Mouse (Mus musculus): ENCODE results near the gene Adamtsl3. TPM values are rescaled to one million over a fixed set of nuclear protein-coding genes. Genes with fewer than 3 reads are reported as not detected.
"Not testable (repeated sequence)": the region's sequence is repeated elsewhere in the genome, so short reads cannot be mapped to it uniquely, and the experiment has no call there.

Adamtsl3 gene
- polyA plus RNA-seq, 1 experiment, result 1.1 TPM

DNA sequence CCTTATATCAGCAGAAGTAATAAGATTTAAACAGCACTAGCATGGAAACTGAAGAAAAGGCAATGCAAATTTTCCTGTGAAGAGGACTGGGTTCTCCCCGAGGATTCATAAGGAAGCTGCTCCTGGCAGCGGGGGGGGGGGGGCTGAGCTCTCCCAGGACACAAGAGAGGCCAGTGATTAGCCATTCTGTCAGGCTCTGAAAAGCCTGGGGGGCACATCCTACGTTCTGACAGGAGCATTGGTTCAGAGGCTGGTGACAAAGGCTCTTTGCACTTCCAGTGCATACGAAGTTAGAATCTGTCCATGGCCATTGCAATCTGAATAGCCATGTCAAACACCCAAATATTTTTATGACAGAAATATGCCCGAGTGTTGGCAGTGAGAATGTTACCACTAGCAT lies 61.4 kb downstream of the Adamtsl3 start:
- H3K27ac ChIP-seq (ENCODE audit: insufficient read depth, low read length), result no peak overlapping the region
- TF ChIP-seq CTCF (IDR thresholded peaks at IDR 0.05; ENCODE audit: extremely low read depth, insufficient read depth, low read length) (no peak), POLR2A (IDR thresholded peaks at IDR 0.05; ENCODE audit: extremely low read depth, insufficient read depth, low read length) (no peak)
- H3K4me1 ChIP-seq (ENCODE audit: control insufficient read depth, insufficient read depth, low read length), result no peaks in the 10 kb centered on the region
- H3K4me3 ChIP-seq (ENCODE audit: insufficient read depth, low read length), result no peak overlapping the region

DNA sequence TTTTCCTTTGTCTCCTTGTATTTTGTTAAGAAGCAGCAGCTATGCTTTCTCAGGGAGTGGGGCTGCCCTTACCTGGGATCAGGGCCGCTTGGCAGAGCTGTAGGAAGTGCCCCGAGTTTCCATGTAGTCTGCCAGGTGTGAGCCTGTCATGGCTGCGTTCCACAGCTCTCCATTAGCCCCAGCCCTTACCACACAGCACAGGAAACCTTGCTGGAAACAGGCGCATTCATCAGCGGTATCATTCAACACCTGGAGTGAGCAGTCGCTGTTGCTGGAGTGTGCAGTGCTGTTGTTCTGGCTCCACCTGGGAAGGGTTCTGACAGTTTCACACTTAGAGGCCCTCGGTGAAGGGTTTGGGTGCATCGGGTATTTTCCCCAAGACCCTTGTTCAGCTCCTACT lies 62.1 kb downstream of the Adamtsl3 start:
- TF ChIP-seq CTCF (IDR thresholded peaks at IDR 0.05; ENCODE audit: extremely low read depth, insufficient read depth, low read length) (no peak), POLR2A (IDR thresholded peaks at IDR 0.05; ENCODE audit: extremely low read depth, insufficient read depth, low read length) (no peak)
- Histone ChIP-seq H3K27ac (ENCODE audit: insufficient read depth, low read length) (no peak overlapping the region), H3K4me3 (ENCODE audit: insufficient read depth, low read length) (no peak overlapping the region), H3K4me1 (ENCODE audit: control insufficient read depth, insufficient read depth, low read length) (no peaks in the 10 kb centered on the region)

DNA sequence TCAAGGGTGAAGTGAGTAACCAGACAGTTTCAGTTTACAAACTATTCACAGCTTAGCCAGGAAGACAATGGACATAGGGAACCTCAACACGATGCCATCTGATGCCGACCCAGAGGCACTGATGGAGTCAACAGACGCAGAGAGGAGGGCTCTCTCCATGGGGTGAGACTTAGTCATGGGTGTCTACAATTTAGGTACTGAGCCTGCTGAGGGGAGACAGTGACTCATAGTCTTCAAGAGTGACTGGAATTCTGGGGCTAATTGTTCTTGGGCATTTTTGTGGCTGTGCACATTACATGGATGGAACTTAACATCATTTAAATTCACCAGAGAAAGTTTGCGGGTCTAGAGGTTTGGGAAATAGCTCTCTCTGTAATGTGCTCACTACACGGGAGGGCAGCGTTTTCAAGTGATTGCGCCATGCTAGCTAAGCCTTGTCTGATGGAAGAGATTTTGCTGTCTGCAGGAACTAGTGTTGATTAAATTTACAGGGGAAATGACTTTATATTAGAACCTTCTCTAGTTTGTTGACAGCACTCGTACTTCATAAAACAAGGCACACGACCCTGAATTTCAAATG lies 70.1 kb downstream of the Adamtsl3 start:
- TF ChIP-seq CTCF (IDR thresholded peaks at IDR 0.05; ENCODE audit: extremely low read depth, insufficient read depth, low read length) (no peak), POLR2A (IDR thresholded peaks at IDR 0.05; ENCODE audit: extremely low read depth, insufficient read depth, low read length) (no peak)
- no peak overlapping the region for H3K27ac ChIP-seq (ENCODE audit: insufficient read depth, low read length)
- H3K4me1 ChIP-seq (ENCODE audit: control insufficient read depth, insufficient read depth, low read length), result no peaks in the 10 kb centered on the region
- H3K4me3 ChIP-seq (ENCODE audit: insufficient read depth, low read length), result no peak overlapping the region

DNA sequence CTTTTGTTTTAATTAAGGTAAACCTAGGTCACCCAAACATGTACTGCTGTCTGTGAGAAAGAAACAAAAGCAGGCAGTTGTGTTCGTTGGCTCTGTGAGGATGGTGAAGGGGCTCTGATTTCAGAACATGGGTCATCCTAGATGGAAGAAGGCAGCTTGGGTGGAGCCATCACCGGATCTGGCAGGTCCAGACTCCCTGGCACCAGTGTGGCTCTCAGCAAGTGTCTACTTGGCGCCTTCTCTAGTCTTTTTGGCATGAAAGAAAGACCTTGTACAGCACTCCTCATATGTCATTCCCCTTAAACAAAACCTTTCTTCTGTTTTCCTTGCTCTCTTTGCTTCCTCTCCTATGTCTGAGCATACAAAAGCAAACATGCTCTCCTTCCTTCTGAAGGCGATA lies 75.5 kb downstream of the Adamtsl3 start:
- Histone ChIP-seq H3K4me3 (ENCODE audit: insufficient read depth, low read length) (no peak overlapping the region), H3K27ac (ENCODE audit: insufficient read depth, low read length) (no peak overlapping the region), H3K4me1 (ENCODE audit: control insufficient read depth, insufficient read depth, low read length) (no peaks in the 10 kb centered on the region)
- TF ChIP-seq CTCF (IDR thresholded peaks at IDR 0.05; ENCODE audit: extremely low read depth, insufficient read depth, low read length) (no peak), POLR2A (IDR thresholded peaks at IDR 0.05; ENCODE audit: extremely low read depth, insufficient read depth, low read length) (no peak)

DNA sequence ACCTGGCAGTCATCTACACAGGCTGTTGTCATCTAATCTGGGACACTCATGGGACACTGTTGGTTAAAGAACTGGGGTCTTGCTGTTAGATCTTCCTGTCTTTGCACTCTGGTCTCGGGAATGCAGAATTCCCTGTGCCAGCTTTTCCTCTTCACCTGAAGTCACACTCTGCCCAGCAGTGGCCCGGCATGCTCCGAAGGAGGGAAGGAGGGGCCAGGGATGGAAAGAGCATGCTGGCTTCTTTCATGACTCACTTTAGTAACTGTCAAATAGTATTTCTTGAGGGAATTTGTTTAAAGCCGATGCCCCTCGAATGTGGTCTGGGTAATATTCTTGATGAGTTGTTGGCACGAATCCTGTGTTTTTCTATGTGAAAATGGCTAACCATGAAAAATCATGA lies 81.2 kb downstream of the Adamtsl3 start:
- no peak for TF ChIP-seq CTCF (IDR thresholded peaks at IDR 0.05; ENCODE audit: extremely low read depth, insufficient read depth, low read length)
- Histone ChIP-seq H3K4me1 (ENCODE audit: control insufficient read depth, insufficient read depth, low read length) (no peaks in the 10 kb centered on the region), H3K4me3 (ENCODE audit: insufficient read depth, low read length) (no peak overlapping the region), H3K27ac (ENCODE audit: insufficient read depth, low read length) (no peak overlapping the region)

DNA sequence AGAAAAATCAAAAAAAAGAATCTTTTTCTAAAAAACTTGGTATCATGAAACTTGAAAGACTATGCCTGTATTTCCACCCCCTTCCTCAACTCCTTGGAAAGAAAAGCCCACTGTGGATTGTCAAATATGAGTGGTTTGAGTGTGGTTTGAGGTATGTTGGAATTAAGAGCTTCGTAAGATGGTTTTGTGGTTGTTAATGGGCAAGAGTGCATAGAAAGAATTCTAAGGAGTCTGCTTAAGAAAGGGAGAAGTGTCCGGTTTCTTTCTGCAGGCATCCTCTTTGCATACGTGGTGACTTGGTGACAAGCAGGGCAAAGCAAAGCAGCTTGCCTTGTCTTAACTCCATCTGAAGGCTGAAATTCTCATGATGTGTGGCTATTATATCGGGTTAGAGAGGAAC lies 81.6 kb downstream of the Adamtsl3 start:
- H3K4me3 ChIP-seq (ENCODE audit: insufficient read depth, low read length), result no peak overlapping the region
- TF ChIP-seq POLR2A (IDR thresholded peaks at IDR 0.05; ENCODE audit: extremely low read depth, insufficient read depth, low read length) (no peak), CTCF (IDR thresholded peaks at IDR 0.05; ENCODE audit: extremely low read depth, insufficient read depth, low read length) (no peak)
- H3K4me1 ChIP-seq (ENCODE audit: control insufficient read depth, insufficient read depth, low read length), result no peaks in the 10 kb centered on the region
- H3K27ac ChIP-seq (ENCODE audit: insufficient read depth, low read length), result no peak overlapping the region

DNA sequence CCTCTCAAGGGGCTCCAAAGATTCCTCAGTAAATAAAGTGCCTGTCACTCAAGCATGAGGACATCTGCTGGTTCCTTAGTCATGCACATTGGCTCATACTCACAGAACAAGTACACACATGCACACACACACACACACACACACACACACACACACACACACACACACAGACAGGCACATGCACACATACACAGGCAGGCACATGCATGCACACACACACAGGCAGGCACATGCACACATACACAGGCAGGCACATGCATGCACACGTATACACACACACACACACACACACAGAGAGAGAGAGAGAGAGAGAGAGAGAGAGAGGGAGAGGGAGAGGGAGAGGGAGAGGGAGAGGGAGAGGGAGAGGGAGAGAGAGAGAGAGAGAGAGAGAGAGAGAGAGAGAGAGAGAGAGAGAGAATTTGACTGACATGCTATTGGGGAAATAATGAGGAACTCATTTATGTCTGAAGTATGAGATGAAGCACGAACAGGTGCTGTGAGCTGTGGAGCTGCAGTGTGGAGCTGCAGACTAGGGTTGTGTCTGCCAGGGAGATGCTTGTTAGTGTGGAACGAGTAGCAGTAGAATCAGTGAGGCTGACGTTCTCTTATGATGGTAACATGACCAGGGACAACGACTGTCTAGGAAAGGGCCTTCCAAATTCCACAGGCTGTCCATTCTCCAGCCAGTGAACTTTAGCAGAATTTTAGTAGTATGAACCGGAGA lies 85.0 kb downstream of the Adamtsl3 start:
- not testable (repeated sequence) for H3K4me1 ChIP-seq (ENCODE audit: control insufficient read depth, insufficient read depth, low read length); H3K27ac ChIP-seq (ENCODE audit: insufficient read depth, low read length); H3K4me3 ChIP-seq (ENCODE audit: insufficient read depth, low read length)

DNA sequence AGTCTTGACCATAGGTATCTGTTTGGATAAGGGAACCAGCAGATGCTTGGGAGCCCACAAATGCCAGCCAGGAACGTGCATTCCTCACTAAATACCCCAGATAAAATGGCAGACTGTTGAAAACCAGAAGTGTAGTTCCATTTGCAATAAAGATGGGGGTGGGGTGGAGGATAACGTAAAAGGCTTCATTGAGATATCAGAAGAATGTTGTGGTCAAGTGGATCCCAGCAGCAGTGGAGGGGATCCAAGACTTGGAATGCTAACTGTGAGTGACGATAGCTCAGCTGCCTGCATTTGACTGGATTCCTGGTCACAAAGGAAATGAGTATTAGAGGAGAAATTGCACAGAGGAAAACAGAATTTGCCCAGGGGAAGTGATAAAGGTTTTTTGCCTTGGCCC lies 87.1 kb downstream of the Adamtsl3 start:
- H3K4me3 ChIP-seq (ENCODE audit: insufficient read depth, low read length), result no peak overlapping the region
- H3K27ac ChIP-seq (ENCODE audit: insufficient read depth, low read length), result no peak overlapping the region
- TF ChIP-seq POLR2A (IDR thresholded peaks at IDR 0.05; ENCODE audit: extremely low read depth, insufficient read depth, low read length) (no peak), CTCF (IDR thresholded peaks at IDR 0.05; ENCODE audit: extremely low read depth, insufficient read depth, low read length) (no peak)
- no peaks in the 10 kb centered on the region for H3K4me1 ChIP-seq (ENCODE audit: control insufficient read depth, insufficient read depth, low read length)

DNA sequence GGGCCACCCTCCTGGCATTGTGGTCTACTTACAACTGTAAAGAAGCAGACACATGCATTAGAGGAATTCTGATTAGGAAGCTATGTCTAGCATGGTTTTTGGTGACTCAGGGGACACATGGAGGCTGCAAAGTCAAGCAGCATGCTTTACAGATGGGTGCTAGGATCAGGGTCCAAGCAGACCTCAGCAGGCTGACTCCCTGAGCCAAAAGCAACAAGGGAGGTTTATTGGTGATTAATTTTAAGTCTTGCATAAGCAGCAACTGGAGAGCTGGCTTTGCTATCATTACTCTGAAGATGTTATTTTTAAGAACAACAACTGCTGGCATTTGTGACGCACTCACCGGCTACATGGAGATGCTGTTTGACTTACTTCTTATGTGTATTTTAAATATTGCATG lies 88.1 kb downstream of the Adamtsl3 start:
- H3K27ac ChIP-seq (ENCODE audit: insufficient read depth, low read length), result no peak overlapping the region
- H3K4me1 ChIP-seq (ENCODE audit: control insufficient read depth, insufficient read depth, low read length), result no peaks in the 10 kb centered on the region
- TF ChIP-seq POLR2A (IDR thresholded peaks at IDR 0.05; ENCODE audit: extremely low read depth, insufficient read depth, low read length) (no peak), CTCF (IDR thresholded peaks at IDR 0.05; ENCODE audit: extremely low read depth, insufficient read depth, low read length) (no peak)
- no peak overlapping the region for H3K4me3 ChIP-seq (ENCODE audit: insufficient read depth, low read length)

DNA sequence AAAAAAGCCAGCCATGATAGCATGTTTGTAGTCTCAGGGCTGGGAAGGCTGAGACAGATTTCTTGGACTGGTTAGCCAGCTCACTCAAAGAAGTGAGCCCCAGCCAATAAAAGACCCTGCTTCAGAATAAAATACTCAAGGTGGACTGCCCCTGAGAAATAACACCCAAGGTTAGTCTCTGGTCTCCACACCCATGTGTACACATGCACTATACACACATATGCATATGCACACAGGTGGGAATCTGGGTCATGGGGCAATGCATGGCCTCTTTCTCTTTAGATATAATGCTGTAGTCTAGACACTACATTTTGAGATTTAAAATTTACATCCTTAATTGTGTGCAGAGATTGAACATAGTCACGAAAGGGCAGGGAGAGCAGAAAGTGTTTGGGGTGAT lies 88.8 kb downstream of the Adamtsl3 start:
- Histone ChIP-seq H3K4me3 (ENCODE audit: insufficient read depth, low read length) (no peak overlapping the region), H3K27ac (ENCODE audit: insufficient read depth, low read length) (no peak overlapping the region), H3K4me1 (ENCODE audit: control insufficient read depth, insufficient read depth, low read length) (no peaks in the 10 kb centered on the region)
- no peak for TF ChIP-seq POLR2A (IDR thresholded peaks at IDR 0.05; ENCODE audit: extremely low read depth, insufficient read depth, low read length)
- TF ChIP-seq CTCF (IDR thresholded peaks at IDR 0.05; ENCODE audit: extremely low read depth, insufficient read depth, low read length), result no peak

Data from cortical plate, adult 2 months (tissue).